Mouse (Mus musculus): Measurements from ENCODE around the gene Gab2.

DNA sequence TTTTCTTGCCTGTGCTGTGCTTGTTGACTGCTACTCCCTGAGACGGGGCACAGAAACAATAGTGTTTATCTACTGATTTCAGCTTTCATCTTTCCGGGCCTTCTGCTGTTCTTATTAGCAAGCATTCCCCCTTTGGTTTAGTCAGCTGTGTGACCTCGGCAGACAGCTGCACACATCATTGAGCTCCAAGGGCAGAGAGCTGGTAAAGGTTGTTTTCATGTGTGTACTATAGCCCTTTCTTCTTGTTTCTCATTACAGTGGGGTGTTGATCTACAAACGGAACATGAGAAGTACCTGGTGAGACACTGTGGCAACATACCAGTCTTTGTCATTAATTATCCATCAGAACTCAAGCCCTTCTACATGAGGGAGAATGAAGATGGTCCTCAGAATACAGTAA lies 41.7 kb upstream of the Gab2 start:
- no peak for TF ChIP-seq POLR2A (IDR thresholded peaks at IDR 0.05; ENCODE audit: low read depth, low read length)
- TF ChIP-seq CTCF (conservative IDR thresholded peaks at IDR 0.05; ENCODE audit: insufficient read depth, insufficient read length, low read depth, low read length): no peak

Measured in kidney, adult 2 months (tissue).